Mouse (Mus musculus) brain, embryonic 14.5 days (tissue): ENCODE measurements around the gene Nfyc. TPM values are rescaled to one million over a fixed set of nuclear protein-coding genes. Genes with fewer than 3 reads are reported as not detected.

Source experiments
- DNase-seq: peaks from one replicate; pipeline ENCODE4 v3.0.0-alpha.2; 2011; ENCODE audit warnings: low read depth
- CTCF ChIP-seq: fragments of 200-500 bp; IDR thresholded peaks from 2 replicates; pipeline ENCODE4 v1.5.1; 2012; ENCODE audit warnings: inconsistent platforms, mild to moderate bottlenecking, moderate library complexity, borderline replicate concordance; ENCODE audit not compliant: insufficient read depth, insufficient read length; ENCODE audit errors: extremely low read depth
- POLR2A ChIP-seq: fragments of 200-500 bp; IDR thresholded peaks from 2 replicates; pipeline ENCODE4 v1.6.1; 2012; ENCODE audit warnings: mild to moderate bottlenecking, inconsistent platforms, borderline replicate concordance; ENCODE audit not compliant: poor library complexity, insufficient read depth, insufficient read length, severe bottlenecking; ENCODE audit errors: extremely low read depth
- polyA plus RNA-seq: library from polyadenylated mRNA; depleted of rRNA; stranded (reverse); fragments of >200 nt; gene quantifications from 2 replicates; pipeline ENCODE4 v1.2.3, GENCODE M21; 2012

Nfyc gene
- polyA plus RNA-seq, 1 experiment: 160 TPM

DNA sequence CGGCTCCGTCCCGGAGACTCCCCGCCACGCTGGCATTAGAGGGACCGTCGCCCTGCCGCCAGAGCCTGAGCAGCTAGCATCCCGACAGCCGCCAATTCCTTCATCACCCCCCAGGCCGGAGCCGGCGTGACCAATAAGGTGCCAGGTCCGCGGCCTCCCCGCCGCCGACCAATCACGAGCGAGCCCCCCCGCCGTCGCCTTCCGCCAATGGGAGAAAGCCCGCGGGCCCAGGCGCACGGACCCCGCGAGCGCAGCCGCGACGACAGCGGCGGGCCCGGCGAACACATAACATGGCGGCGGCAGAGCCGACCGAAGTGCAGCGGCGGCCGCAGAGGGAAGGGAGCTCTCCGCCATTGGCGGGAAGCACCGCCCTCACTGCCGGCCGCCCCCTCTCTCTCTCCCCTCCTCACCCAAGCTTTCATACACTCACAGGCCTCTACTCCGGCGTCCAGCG is 6.2 kb downstream of the Nfyc start:
- DNase-seq: peak; percentile 98
- TF ChIP-seq CTCF (no peak), POLR2A (peak; percentile 96)

GRCm38 (mm10) chr4:120822191-120822911 is 9.0 kb downstream of the Nfyc start:
- DNase-seq: no peak
- TF ChIP-seq POLR2A (no peak), CTCF (no peak)

DNA sequence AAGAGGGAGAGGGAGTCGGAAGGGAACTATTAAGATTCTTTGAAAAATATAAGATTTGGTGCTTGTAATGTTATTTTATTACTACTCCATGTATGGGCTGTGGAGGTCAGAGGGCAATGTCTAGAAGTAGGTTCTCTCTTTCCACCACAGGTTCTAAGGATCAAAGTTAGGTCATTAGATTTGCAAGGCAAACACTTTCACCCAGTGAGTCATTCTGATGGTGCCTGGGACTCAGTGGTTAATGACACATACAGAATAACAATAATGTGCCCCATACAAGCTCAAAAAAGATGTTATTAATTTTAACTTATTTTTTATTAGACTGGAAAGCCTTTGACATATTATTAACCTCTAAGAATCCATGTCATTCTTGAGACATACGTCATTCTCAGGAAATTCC is 11.5 kb downstream of the Nfyc start:
- no peak for DNase-seq
- TF ChIP-seq CTCF (no peak), POLR2A (no peak)

GRCm38 (mm10) chr4:120819296-120819695 is 12.1 kb downstream of the Nfyc start:
- DNase-seq: no peak
- TF ChIP-seq CTCF (no peak), POLR2A (no peak)

DNA sequence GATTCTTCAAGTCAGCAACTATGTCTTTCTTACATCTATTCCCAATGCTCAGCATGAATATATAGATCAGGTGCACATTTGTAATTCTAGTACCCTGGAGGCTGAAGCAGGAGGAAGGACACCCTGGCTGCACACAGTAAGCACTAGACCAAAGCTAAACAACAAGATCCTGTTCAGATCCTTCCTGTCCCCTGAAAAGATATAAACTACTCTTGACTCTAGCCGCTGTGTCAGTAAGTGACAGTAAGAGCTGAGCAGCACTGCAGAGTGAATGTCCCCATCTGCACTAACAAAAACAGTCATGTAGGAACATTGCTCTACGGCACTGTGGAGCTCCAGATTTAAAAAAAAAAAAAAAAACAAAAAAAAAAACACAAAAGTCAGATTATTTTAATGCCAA is 13.4 kb downstream of the Nfyc start:
- TF ChIP-seq POLR2A (no peak), CTCF (no peak)
- DNase-seq: no peak

- no peak for DNase-seq
- TF ChIP-seq CTCF (no peak), POLR2A (no peak)
These were observed 14.2 kb downstream of the Nfyc start for GRCm38 (mm10) chr4:120817002-120817774.

GRCm38 (mm10) chr4:120815622-120816334 is 15.6 kb downstream of the Nfyc start:
- peak; percentile 27; the same call in 1 of the 2 replicates for TF ChIP-seq POLR2A
- no peak for TF ChIP-seq CTCF
- DNase-seq: peak; percentile 98

GRCm38 (mm10) chr4:120815163-120815562 is 16.2 kb downstream of the Nfyc start:
- no peak for TF ChIP-seq POLR2A
- TF ChIP-seq CTCF: no peak
- no peak for DNase-seq

DNA sequence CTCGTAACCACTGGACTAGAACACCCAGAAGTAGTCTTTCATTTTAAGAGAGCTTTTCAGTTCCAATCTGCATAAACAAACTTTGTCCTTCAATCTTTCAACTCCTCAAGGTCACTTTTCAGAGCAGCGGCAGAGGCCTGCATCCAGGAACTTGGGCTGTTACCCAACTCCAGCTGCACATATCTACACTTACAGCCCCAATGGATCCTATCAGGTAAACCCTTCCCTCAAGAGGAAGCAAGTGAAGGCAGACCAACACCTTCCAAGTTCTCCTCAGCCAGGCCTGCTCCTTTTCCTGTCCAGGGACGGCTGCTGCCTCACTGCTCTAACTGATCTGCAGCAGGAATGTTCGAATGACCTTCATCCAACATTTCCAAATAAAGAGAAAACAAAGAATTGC is 17.2 kb downstream of the Nfyc start:
- TF ChIP-seq CTCF (no peak), POLR2A (no peak)
- DNase-seq: peak; percentile 2

DNA sequence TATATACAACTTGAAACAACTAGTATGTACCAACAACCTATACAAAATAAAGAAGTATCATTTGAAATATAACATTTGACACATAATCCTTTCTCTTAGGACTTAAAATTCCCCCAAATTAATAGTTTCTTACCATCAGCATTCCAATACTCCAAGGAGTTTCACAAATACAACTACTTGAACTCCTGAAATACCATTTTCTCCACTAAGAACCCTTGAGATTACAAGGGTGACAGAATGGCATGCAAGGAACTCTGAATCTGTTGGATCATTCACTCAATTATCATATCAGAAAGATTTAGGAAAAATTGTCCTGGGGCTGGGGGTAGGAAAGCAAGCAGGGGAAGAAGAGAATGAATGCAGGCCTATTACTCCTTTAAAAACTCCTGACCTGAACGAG is 17.6 kb downstream of the Nfyc start:
- TF ChIP-seq CTCF: no peak
- TF ChIP-seq POLR2A: no peak
- DNase-seq: no peak

- TF ChIP-seq POLR2A (no peak), CTCF (no peak)
- DNase-seq: no peak
These were observed 25.6 kb downstream of the Nfyc start for GRCm38 (mm10) chr4:120805816-120806215.
